Mouse (Mus musculus) limb, embryonic 12.5 days (tissue): ENCODE results near the gene Six4. TPM values are rescaled to one million over a fixed set of nuclear protein-coding genes. Genes with fewer than 3 reads are reported as not detected.
A peak's percentile ranks its signal among the peaks of the same experiment; 100 is the strongest.

Experiments
- ATAC-seq: fragments of 200-750 bp; cut with Nextera tagmentation; 2 replicates; pipeline ENCODE4 v1.8.0; 2017; ENCODE audit warnings: low read depth, moderate TSS enrichment; ENCODE audit not compliant: insufficient number of reproducible peaks, insufficient read depth, low FRiP score, low TSS enrichment
- H3K27ac ChIP-seq: fragments of 300-500 bp; sonication (generic); 2 replicates; pipeline ENCODE4 v1.5.1; 2016; ENCODE audit warnings: mild to moderate bottlenecking, moderate library complexity
- H3K27me3 ChIP-seq: fragments of 300-500 bp; sonication (generic); 2 replicates; pipeline ENCODE4 v1.6.1; 2016; ENCODE audit warnings: mild to moderate bottlenecking, moderate library complexity
- H3K36me3 ChIP-seq: fragments of 300-500 bp; sonication (generic); 2 replicates; pipeline ENCODE4 v1.6.1; 2016; ENCODE audit warnings: mild to moderate bottlenecking, moderate library complexity
- H3K4me1 ChIP-seq: fragments of 300-500 bp; sonication (generic); replicated peaks from 2 replicates; pipeline ENCODE4 v1.6.1; 2016
- H3K4me2 ChIP-seq: fragments of 300-500 bp; sonication (generic); 2 replicates; pipeline ENCODE4 v1.6.1; 2016; ENCODE audit warnings: mild to moderate bottlenecking, moderate library complexity
- H3K4me3 ChIP-seq: fragments of 300-500 bp; sonication (generic); replicated peaks from 2 replicates; pipeline ENCODE4 v1.5.1; 2016; ENCODE audit warnings: mild to moderate bottlenecking
- H3K9ac ChIP-seq: fragments of 300-500 bp; sonication (generic); replicated peaks from 2 replicates; pipeline ENCODE4 v1.6.1; 2016; ENCODE audit warnings: mild to moderate bottlenecking, moderate library complexity
- H3K9me3 ChIP-seq: fragments of 300-500 bp; sonication (generic); 2 replicates; pipeline ENCODE4 v1.6.1; 2016; ENCODE audit warnings: mild to moderate bottlenecking, moderate library complexity
- WGBS: fragments of 180-500 bp; shearing (Covaris S2); methylation state at CpG from one replicate; pipeline ENCODE4 v1.1.7; 2016; 5-methylcytosine and 5-hydroxymethylcytosine counted together
- polyA plus RNA-seq: library from polyadenylated mRNA; unstranded; fragments of >200 nt; fragmentation: Nextera tagmentation; extraction: Ambion mirVana; gene quantifications from 2 replicates; pipeline ENCODE4 v1.2.1, GENCODE M21; 2016

Six4 gene
- polyA plus RNA-seq, 1 experiment from 2014 or later: 18.7 TPM

DNA sequence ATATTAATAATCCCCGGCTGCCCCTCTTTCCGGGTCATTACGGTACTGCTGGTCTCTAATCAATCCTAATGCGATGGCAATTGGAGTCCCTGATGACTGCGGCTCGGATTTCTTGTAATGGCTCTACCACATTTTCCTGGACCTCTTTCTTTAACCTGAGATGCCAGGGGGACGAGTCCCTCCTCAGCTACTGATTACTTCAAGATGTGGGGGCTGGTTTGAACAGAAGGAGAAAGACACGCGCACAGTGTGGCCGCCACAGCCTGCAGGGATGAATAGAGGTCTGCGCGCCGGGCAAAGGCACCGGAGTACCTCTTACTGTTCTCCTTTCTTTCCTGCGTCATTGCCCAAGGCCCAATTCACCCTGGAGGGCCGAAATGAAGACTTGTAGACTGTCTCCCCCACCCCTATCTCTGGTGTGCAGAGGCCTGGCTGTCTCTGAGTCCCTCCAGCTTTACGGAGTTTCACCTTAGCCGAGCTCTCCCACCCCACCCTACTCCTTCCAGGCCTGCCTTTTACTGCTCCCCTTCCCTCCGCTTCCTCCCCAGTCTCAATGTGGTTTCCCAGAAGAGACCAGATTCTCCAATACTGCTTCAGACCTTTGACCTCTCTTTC, 61.1 kb downstream of the Six4 start:
- Histone ChIP-seq H3K9me3 (no peaks in the 10 kb centered on the region), H3K9ac (no peak overlapping the region; the same call in 1 of the 2 replicates), H3K36me3 (no peaks in the 10 kb centered on the region), H3K27ac (peak overlapping the region; percentile 84), H3K27me3 (peaks cover 62% of the 10 kb centered on the region), H3K4me2 (peak overlapping the region; percentile 71), H3K4me1 (peaks cover 58% of the 10 kb centered on the region), H3K4me3 (peak overlapping the region; percentile 50)
- ATAC-seq: peak; percentile 58
- WGBS: under 1% methylated on average over 19 of the region's 19 CpGs

DNA sequence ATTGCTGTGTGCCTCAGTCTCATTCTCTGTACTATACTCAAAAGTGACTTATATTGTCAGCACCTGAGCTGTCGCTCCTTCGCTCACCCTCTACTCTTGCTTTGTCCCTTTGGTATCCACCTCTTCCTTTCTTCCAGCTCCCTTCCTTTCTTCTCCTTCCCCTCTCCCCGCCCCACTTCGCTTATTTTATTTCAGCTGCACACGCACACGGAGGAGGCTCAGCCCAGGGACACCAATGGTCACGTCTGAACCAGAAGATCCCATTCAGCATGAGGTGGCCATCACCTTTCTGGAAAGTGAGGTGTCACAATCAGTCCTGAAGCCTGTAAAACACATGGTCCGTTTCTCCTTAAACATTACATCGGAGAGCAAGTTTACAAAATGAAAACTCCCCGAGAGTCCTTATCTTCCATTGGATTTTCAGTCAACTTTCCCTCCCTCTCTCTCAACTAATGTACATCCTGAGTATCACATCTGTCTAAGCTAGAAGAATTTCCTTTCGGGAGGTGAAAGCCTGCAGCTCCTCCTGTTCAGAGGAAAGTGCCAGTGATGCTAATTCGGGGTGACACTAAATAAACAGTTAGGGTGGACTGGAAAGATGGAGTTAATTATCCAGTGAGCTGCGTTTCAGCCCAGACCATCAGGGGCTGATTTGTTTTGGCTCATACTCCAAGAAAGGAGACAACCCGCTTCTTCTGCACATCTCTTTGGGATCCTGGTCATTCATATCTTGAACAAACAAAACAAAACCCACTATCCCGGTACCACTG, 62.3 kb downstream of the Six4 start:
- Histone ChIP-seq H3K27me3 (peaks cover 73% of the 10 kb centered on the region), H3K4me3 (no peak overlapping the region), H3K4me1 (peaks cover 67% of the 10 kb centered on the region), H3K36me3 (no peaks in the 10 kb centered on the region), H3K9ac (no peak overlapping the region), H3K9me3 (no peaks in the 10 kb centered on the region), H3K4me2 (peak overlapping the region; percentile 71), H3K27ac (no peak overlapping the region)
- WGBS: 1% methylated on average over 15 of the region's 15 CpGs
- ATAC-seq: no peak

DNA sequence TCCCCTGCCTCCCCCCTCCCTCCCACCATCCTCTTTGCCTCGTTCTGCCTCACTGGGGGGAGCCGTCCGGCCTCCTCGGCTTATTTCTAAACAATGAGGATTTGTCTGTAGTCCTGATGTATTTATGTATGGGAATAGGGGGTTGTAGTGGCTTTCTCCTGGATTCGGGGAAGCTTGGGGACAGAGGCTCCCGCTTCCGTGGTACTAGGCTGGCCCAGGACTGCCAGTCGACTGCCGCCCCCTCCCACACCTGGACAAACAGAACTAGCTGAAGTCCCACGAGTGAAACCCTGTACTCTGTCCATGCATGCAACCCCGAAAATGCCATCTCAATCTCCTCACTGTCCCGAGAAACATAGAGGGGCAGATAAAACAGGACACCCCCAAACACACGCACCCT, 63.0 kb downstream of the Six4 start:
- peak overlapping the region; percentile 71 for H3K4me2 ChIP-seq
- H3K9me3 ChIP-seq: no peaks in the 10 kb centered on the region
- no peak for ATAC-seq
- H3K4me3 ChIP-seq: peak overlapping the region; percentile 12
- peaks cover 68% of the 10 kb centered on the region for H3K4me1 ChIP-seq
- H3K27ac ChIP-seq: no peak overlapping the region
- H3K9ac ChIP-seq: no peak overlapping the region
- H3K36me3 ChIP-seq: no peaks in the 10 kb centered on the region
- 4% methylated on average over 13 of the region's 13 CpGs for WGBS
- H3K27me3 ChIP-seq: peaks cover 80% of the 10 kb centered on the region

Other genes starting within 250 kb of the Six4 start
- gene Six6, start 173.6 kb downstream of the Six4 start, polyA plus RNA-seq: not detected in 2 replicates
- 5.8 and 6.3 TPM in 2 replicates for gene 4930447C04Rik, start 172.7 kb downstream of the Six4 start, polyA plus RNA-seq
- gene Six1, start 59.6 kb downstream of the Six4 start, polyA plus RNA-seq: 60.3 and 72.1 TPM in 2 replicates
- gene Mnat1, start 10.3 kb upstream of the Six4 start, polyA plus RNA-seq: 40.7 and 43.7 TPM in 2 replicates
- 21.7 and 23.7 TPM in 2 replicates for gene Trmt5, start 173.3 kb upstream of the Six4 start, polyA plus RNA-seq
- 10.1 and 15.3 TPM in 2 replicates for gene Slc38a6, start 173.3 kb upstream of the Six4 start, polyA plus RNA-seq